Mouse (Mus musculus) testis, postnatal 10 days (tissue): Measurements from ENCODE around the gene B3galt1.

Experiments
- DNase-seq: peaks from one replicate; pipeline ENCODE4 v3.0.0; 2021; ENCODE audit warnings: low spot score

Gene B3galt1

GRCm38 (mm10) chr2:67730771-67731170 is 165.1 kb downstream of the B3galt1 start:
- DNase-seq, result no peak

GRCm38 (mm10) chr2:67751585-67751984 is 185.9 kb downstream of the B3galt1 start:
- no peak for DNase-seq

- no peak for DNase-seq
These were observed 190.8 kb downstream of the B3galt1 start for GRCm38 (mm10) chr2:67756507-67756906.

- DNase-seq, result no peak
These were observed 221.9 kb downstream of the B3galt1 start for GRCm38 (mm10) chr2:67787536-67787935.

- DNase-seq, result no peak
These were observed 231.9 kb downstream of the B3galt1 start for GRCm38 (mm10) chr2:67797561-67797960.

GRCm38 (mm10) chr2:67799981-67800380 is 234.3 kb downstream of the B3galt1 start:
- DNase-seq, result no peak

GRCm38 (mm10) chr2:67816149-67816548 is 250.5 kb downstream of the B3galt1 start:
- DNase-seq, result no peak

GRCm38 (mm10) chr2:67818014-67818413 is 252.3 kb downstream of the B3galt1 start:
- DNase-seq, result no peak

- no peak for DNase-seq
These were observed 256.7 kb downstream of the B3galt1 start for GRCm38 (mm10) chr2:67822360-67822759.

GRCm38 (mm10) chr2:67827697-67828096 is 262.0 kb downstream of the B3galt1 start:
- no peak for DNase-seq

- no peak for DNase-seq
These were observed 263.6 kb downstream of the B3galt1 start for GRCm38 (mm10) chr2:67829055-67829915.

- DNase-seq, result no peak
These were observed 282.1 kb downstream of the B3galt1 start for GRCm38 (mm10) chr2:67847806-67848205.

GRCm38 (mm10) chr2:67850725-67851124 is 285.1 kb downstream of the B3galt1 start:
- DNase-seq, result no peak

GRCm38 (mm10) chr2:67858340-67858739 is 292.7 kb downstream of the B3galt1 start:
- no peak for DNase-seq

GRCm38 (mm10) chr2:67859004-67859403 is 293.3 kb downstream of the B3galt1 start:
- DNase-seq, result no peak

GRCm38 (mm10) chr2:67873368-67873767 is 307.7 kb downstream of the B3galt1 start:
- no peak for DNase-seq

- DNase-seq, result no peak
These were observed 314.2 kb downstream of the B3galt1 start for GRCm38 (mm10) chr2:67879836-67880235.

GRCm38 (mm10) chr2:67881713-67882281 is 316.1 kb downstream of the B3galt1 start:
- no peak for DNase-seq

- DNase-seq, result no peak
These were observed 332.5 kb downstream of the B3galt1 start for GRCm38 (mm10) chr2:67897956-67898689.

GRCm38 (mm10) chr2:67901574-67901973 is 335.9 kb downstream of the B3galt1 start:
- DNase-seq, result no peak

GRCm38 (mm10) chr2:67902651-67903292 is 337.1 kb downstream of the B3galt1 start:
- no peak for DNase-seq

- no peak for DNase-seq
These were observed 338.1 kb downstream of the B3galt1 start for GRCm38 (mm10) chr2:67903769-67904168.
